Mouse (Mus musculus): ENCODE measurements at regions not wholly inside any gene's neighbourhood (a gene's known extent, or its start where the extent isn't known, plus 50 kb on each side); places are given as distances from the start of the nearest gene placed in this dataset.

DNA sequence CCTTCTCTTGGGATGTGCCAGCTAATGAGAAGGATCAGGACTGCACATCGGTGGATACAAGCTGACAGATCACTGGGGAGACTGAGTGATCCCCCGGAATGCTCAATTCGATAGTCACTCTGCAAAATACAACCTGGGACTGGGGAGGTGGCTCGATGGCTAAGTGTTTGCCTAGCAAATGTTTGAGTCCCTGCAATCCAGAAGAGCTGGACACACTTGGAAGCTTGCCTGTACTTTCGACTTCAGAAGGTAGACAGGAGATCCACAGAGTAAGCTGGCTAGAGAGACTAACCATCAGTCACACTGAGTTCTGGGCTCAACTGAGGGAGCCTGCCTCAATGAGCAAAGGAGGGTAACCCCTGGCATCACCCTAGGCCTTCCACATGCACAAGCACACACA is 69.7 kb downstream of the Rplp1 start:
- TF ChIP-seq POLR2A (IDR thresholded peaks at IDR 0.05; ENCODE audit: borderline replicate concordance, extremely low read depth, insufficient read depth, insufficient read length, poor library complexity, severe bottlenecking) (no peak), CTCF (IDR thresholded peaks at IDR 0.05; ENCODE audit: borderline replicate concordance, extremely low read depth, insufficient read depth, insufficient read length) (no peak)

All from brain, embryonic 14.5 days (tissue).